Mouse (Mus musculus) kidney, adult 2 months (tissue): Measurements from ENCODE around the gene Rnf128.

Experiments
- CTCF ChIP-seq: fragments of 200-500 bp; conservative IDR thresholded peaks from 2 replicates; pipeline ENCODE4 v1.5.1; 2011; ENCODE audit warnings: low read depth, mild to moderate bottlenecking, control low read depth, low read length, moderate library complexity, mixed read lengths; ENCODE audit not compliant: insufficient read depth, insufficient read length
- POLR2A ChIP-seq: fragments of 200-500 bp; IDR thresholded peaks from one replicate; pipeline ENCODE4 v1.6.1; 2011; ENCODE audit warnings: low read depth, low read length, control low read depth

- TF ChIP-seq POLR2A (no peak), CTCF (no peak)
These were observed 12.7 kb upstream of the Rnf128 start for GRCm38 (mm10) chrX:139550456-139550855.
